ENCODE assay signal across 8 mouse cellular contexts in the genomic region with DNA sequence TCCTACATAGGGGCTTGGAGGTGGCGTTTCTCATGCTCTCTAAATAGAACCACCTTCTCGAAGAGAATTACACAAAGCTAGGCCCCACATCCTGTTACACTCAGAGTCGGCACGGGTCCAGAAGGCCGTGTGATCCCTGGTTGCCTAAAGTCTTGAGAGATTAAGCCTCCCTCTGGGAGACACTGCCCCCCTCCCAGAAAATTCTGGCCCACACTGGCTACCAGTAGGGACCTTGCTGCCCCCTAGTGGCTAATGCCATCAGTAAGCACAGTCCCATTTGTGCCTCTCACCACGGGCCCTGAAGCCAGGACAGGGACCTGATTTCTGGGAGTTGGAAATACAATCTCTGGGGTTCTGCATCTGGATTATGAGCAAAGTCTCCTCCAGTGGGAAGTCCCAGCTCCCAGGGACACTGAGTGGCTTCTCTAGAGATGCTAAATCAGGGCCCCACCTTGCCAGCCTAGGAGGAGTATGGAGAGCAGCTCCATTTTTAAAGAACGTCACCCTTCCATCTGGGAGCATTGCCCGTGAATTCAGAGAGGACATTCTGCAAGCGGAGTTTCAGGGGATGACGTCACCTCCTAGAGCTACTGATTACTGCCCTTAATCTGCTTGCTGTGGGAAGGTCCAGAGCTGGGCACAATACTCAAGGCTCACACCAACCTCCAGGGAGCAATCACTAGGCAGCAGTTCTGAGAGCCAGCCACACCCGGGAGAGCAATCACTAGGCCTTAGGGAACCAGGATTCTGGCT.
A peak's percentile ranks its signal among the peaks of the same experiment; 100 is the strongest.
DNase-seq lines count a peak whose midpoint lies in the region; ATAC-seq and TF ChIP-seq lines count a peak whose summit lies in the region.

No protein-coding gene starts in this region.

- no peak overlapping the region for H3K4me3 ChIP-seq in intestine, postnatal 0 days (ENCODE audit: low read depth, low read length)
- no peak overlapping the region for H3K4me3 ChIP-seq in limb, embryonic 14.5 days (replicated peaks; ENCODE audit: low read length)
- no peak overlapping the region for H3K4me3 ChIP-seq in midbrain, embryonic 15.5 days

- H3K4me1 ChIP-seq in intestine, postnatal 0 days (replicated peaks; ENCODE audit: control insufficient read depth, insufficient read depth, low read length) = no peaks in the 10 kb centered on the region
- peaks cover 11% of the 10 kb centered on the region; the same call in 1 of the 2 replicates for H3K4me1 ChIP-seq in limb, embryonic 14.5 days (ENCODE audit: control insufficient read depth, insufficient read depth, low read length)
- peaks cover 28% of the 10 kb centered on the region for H3K4me1 ChIP-seq in midbrain, embryonic 15.5 days

- DNase-seq in layer of hippocampus, adult 11-12 months (ENCODE audit: low spot score) = peak; percentile 87
- DNase-seq in layer of hippocampus, adult 9-10 months (ENCODE audit: low spot score) = no peak
- DNase-seq in embryo, embryonic 10 days (ENCODE audit: low spot score) = peak; percentile 85
- DNase-seq in limb, embryonic 14.5 days (ENCODE audit: low spot score) = peak; percentile 82
- DNase-seq in spleen, postnatal 14 days (ENCODE audit: low spot score in 2 of 2) = peak; percentile 26 to 57

- TF ChIP-seq POLR2A in limb, embryonic 14.5 days (IDR thresholded peaks at IDR 0.05; ENCODE audit: borderline replicate concordance, extremely low read depth, insufficient read depth, insufficient read length) = no peak

- no peak overlapping the region for H3K9ac ChIP-seq in intestine, postnatal 0 days (ENCODE audit: low read depth, low read length)
- no peak overlapping the region for H3K9ac ChIP-seq in limb, embryonic 14.5 days (ENCODE audit: low read depth, low read length, severe bottlenecking)
- no peak overlapping the region for H3K9ac ChIP-seq in midbrain, embryonic 15.5 days

- peak; percentile 94 for TF ChIP-seq CTCF in intestine, postnatal 0 days (IDR thresholded peaks at IDR 0.05; ENCODE audit: low read depth)

- H3K27ac ChIP-seq in intestine, postnatal 0 days (ENCODE audit: low read depth, low read length) = no peak overlapping the region
- no peak overlapping the region for H3K27ac ChIP-seq in limb, embryonic 14.5 days (replicated peaks; ENCODE audit: low read depth, low read length)
- H3K27ac ChIP-seq in midbrain, embryonic 15.5 days = peak overlapping the region; percentile 73; the same call in 1 of the 2 replicates

- 26% methylated on average over 11 of the region's 11 CpGs for WGBS in intestine, postnatal 0 days
- 37% methylated on average over 11 of the region's 11 CpGs for WGBS in limb, embryonic 14.5 days
- 25% methylated on average over 11 of the region's 11 CpGs for WGBS in midbrain, embryonic 15.5 days

- ATAC-seq in granulocyte monocyte progenitor cell, adult 5-6 weeks (replicated peaks; ENCODE audit: poor library complexity, severe bottlenecking) = peak; percentile 58
- peak; percentile 66 for ATAC-seq in intestine, postnatal 0 days
- peak; percentile 38; the same call in 1 of the 2 replicates for ATAC-seq in limb, embryonic 14.5 days (ENCODE audit: low FRiP score, low read depth)
- peak; percentile 37; the same call in 1 of the 2 replicates for ATAC-seq in midbrain, embryonic 15.5 days (replicated peaks)

- H3K36me3 ChIP-seq in intestine, postnatal 0 days (ENCODE audit: control insufficient read depth, insufficient read depth) = peaks cover 16% of the 10 kb centered on the region
- H3K36me3 ChIP-seq in limb, embryonic 14.5 days (ENCODE audit: control insufficient read depth, insufficient read depth, low read length) = peaks cover 35% of the 10 kb centered on the region
- no peaks in the 10 kb centered on the region for H3K36me3 ChIP-seq in midbrain, embryonic 15.5 days (replicated peaks)

- H3K27me3 ChIP-seq in intestine, postnatal 0 days (replicated peaks; ENCODE audit: control insufficient read depth, insufficient read depth, low read length) = no peaks in the 10 kb centered on the region
- H3K27me3 ChIP-seq in limb, embryonic 14.5 days (ENCODE audit: control insufficient read depth, insufficient read depth, low read length) = no peaks in the 10 kb centered on the region
- H3K27me3 ChIP-seq in midbrain, embryonic 15.5 days (replicated peaks) = no peaks in the 10 kb centered on the region

- no peak overlapping the region for H3K4me2 ChIP-seq in intestine, postnatal 0 days (replicated peaks; ENCODE audit: low read depth)
- H3K4me2 ChIP-seq in limb, embryonic 14.5 days (replicated peaks; ENCODE audit: low read depth, low read length, severe bottlenecking) = no peak overlapping the region
- peak overlapping the region; percentile 33; the same call in 1 of the 2 replicates for H3K4me2 ChIP-seq in midbrain, embryonic 15.5 days

- H3K9me3 ChIP-seq in intestine, postnatal 0 days (ENCODE audit: control insufficient read depth) = no peaks in the 10 kb centered on the region
- no peaks in the 10 kb centered on the region for H3K9me3 ChIP-seq in limb, embryonic 14.5 days (ENCODE audit: control insufficient read depth, low read length)
- no peaks in the 10 kb centered on the region for H3K9me3 ChIP-seq in midbrain, embryonic 15.5 days
